Mouse (Mus musculus): ENCODE measurements around the gene A930018P22Rik. TPM values are rescaled to one million over a fixed set of nuclear protein-coding genes. Genes with fewer than 3 reads are reported as not detected.

A930018P22Rik gene
- polyA plus RNA-seq, 1 experiment from 2014 or later, result 0.22 TPM

GRCm38 (mm10) chr2:104128803-104129531 lies 6.4 kb downstream of the A930018P22Rik start:
- H3K9me3 ChIP-seq (replicated peaks; ENCODE audit: control insufficient read depth, low read length), result no peaks in the 10 kb centered on the region
- no peaks in the 10 kb centered on the region for H3K27me3 ChIP-seq (ENCODE audit: control insufficient read depth, insufficient read depth, low read length)
- no peaks in the 10 kb centered on the region for H3K36me3 ChIP-seq (ENCODE audit: control insufficient read depth, insufficient read depth, low read length)
- H3K4me1 ChIP-seq (ENCODE audit: control insufficient read depth, insufficient read depth, low read length), result 0 out of 2 replicates have a peak, but pooled peaks cover 5% of the 10 kb centered on the region
- H3K27ac ChIP-seq (ENCODE audit: low read length), result no peak overlapping the region
- no peak overlapping the region for H3K4me2 ChIP-seq (ENCODE audit: low read depth, low read length)
- H3K4me3 ChIP-seq (replicated peaks; ENCODE audit: low read length), result no peak overlapping the region
- 72% methylated on average over 13 of the region's 13 CpGs for WGBS
- no peak overlapping the region for H3K9ac ChIP-seq (ENCODE audit: low read length)
- ATAC-seq (ENCODE audit: insufficient read depth, low FRiP score), result peak; percentile 39; the same call in 1 of the 2 replicates

DNA sequence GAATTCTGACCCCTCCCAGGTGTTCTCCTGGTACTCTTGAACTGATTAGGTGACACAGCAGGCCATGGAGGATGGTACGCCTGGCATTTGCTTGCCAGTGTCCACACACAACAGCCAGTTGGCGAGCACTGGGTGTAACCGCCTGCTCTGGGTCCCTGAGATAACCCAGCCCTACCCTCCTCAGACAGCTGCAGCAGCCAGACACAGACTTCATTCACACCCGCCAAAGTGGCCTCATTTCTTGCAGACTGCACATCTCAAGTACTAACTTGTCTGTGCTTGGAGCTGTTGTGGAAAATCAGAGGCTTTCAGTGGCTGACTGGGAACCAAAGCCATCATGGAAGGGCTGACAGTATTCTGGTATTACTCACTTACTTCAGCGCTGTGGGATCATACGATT lies 7.6 kb downstream of the A930018P22Rik start:
- no peak overlapping the region for H3K4me2 ChIP-seq (ENCODE audit: low read depth, low read length)
- H3K4me3 ChIP-seq (replicated peaks; ENCODE audit: low read length), result no peak overlapping the region
- ATAC-seq (ENCODE audit: insufficient read depth, low FRiP score), result peak; percentile 77
- H3K27me3 ChIP-seq (ENCODE audit: control insufficient read depth, insufficient read depth, low read length), result no peaks in the 10 kb centered on the region
- H3K9me3 ChIP-seq (replicated peaks; ENCODE audit: control insufficient read depth, low read length), result no peaks in the 10 kb centered on the region
- 0 out of 2 replicates have a peak, but pooled peaks cover 5% of the 10 kb centered on the region for H3K4me1 ChIP-seq (ENCODE audit: control insufficient read depth, insufficient read depth, low read length)
- H3K9ac ChIP-seq (ENCODE audit: low read length), result no peak overlapping the region
- WGBS, result 51% methylated on average over 6 of the region's 6 CpGs
- no peaks in the 10 kb centered on the region for H3K36me3 ChIP-seq (ENCODE audit: control insufficient read depth, insufficient read depth, low read length)
- H3K27ac ChIP-seq (ENCODE audit: low read length), result 0 out of 2 replicates have a peak overlapping the region, but pooled peaks have one; percentile 10

DNA sequence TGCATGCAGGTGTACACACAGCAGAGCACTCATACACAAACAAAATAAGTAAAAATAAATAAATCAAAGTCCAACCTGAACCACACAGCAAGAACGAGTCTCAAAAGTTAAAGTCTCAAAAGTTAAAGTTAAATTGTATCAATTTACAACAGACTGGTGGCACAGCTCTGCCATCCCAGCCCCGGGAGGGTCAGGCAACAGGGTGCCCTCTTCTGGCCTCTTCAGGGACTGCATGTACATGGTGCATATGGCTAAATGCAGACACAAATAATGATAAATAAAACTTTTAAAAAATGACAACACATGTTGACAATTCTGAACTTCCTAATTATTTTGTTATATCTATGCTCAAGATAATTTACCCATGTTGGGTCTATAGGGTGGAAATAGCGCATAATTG lies 8.4 kb downstream of the A930018P22Rik start:
- H3K36me3 ChIP-seq (ENCODE audit: control insufficient read depth, insufficient read depth, low read length), result no peaks in the 10 kb centered on the region

GRCm38 (mm10) chr2:104132266-104132859 lies 9.8 kb downstream of the A930018P22Rik start:
- ATAC-seq (ENCODE audit: insufficient read depth, low FRiP score), result no peak
- Histone ChIP-seq H3K36me3 (ENCODE audit: control insufficient read depth, insufficient read depth, low read length) (no peaks in the 10 kb centered on the region), H3K27ac (ENCODE audit: low read length) (no peak overlapping the region), H3K27me3 (ENCODE audit: control insufficient read depth, insufficient read depth, low read length) (no peaks in the 10 kb centered on the region), H3K9ac (ENCODE audit: low read length) (no peak overlapping the region), H3K4me2 (ENCODE audit: low read depth, low read length) (no peak overlapping the region), H3K4me1 (ENCODE audit: control insufficient read depth, insufficient read depth, low read length) (0 out of 2 replicates have a peak, but pooled peaks cover 5% of the 10 kb centered on the region), H3K4me3 (replicated peaks; ENCODE audit: low read length) (no peak overlapping the region), H3K9me3 (replicated peaks; ENCODE audit: control insufficient read depth, low read length) (no peaks in the 10 kb centered on the region)
- WGBS, result 70% methylated on average over 7 of the region's 7 CpGs

More for the DNA sequence above, 8.4 kb downstream of the A930018P22Rik start:
- Histone ChIP-seq H3K9ac (ENCODE audit: low read length) (no peak overlapping the region), H3K4me2 (ENCODE audit: low read depth, low read length) (no peak overlapping the region), H3K4me1 (ENCODE audit: control insufficient read depth, insufficient read depth, low read length) (0 out of 2 replicates have a peak, but pooled peaks cover 5% of the 10 kb centered on the region), H3K27me3 (ENCODE audit: control insufficient read depth, insufficient read depth, low read length) (no peaks in the 10 kb centered on the region), H3K9me3 (replicated peaks; ENCODE audit: control insufficient read depth, low read length) (no peaks in the 10 kb centered on the region), H3K27ac (ENCODE audit: low read length) (no peak overlapping the region), H3K4me3 (replicated peaks; ENCODE audit: low read length) (no peak overlapping the region)
- WGBS, result 64% methylated on average over 3 of the region's 3 CpGs
- no peak for ATAC-seq (ENCODE audit: insufficient read depth, low FRiP score)

DNA sequence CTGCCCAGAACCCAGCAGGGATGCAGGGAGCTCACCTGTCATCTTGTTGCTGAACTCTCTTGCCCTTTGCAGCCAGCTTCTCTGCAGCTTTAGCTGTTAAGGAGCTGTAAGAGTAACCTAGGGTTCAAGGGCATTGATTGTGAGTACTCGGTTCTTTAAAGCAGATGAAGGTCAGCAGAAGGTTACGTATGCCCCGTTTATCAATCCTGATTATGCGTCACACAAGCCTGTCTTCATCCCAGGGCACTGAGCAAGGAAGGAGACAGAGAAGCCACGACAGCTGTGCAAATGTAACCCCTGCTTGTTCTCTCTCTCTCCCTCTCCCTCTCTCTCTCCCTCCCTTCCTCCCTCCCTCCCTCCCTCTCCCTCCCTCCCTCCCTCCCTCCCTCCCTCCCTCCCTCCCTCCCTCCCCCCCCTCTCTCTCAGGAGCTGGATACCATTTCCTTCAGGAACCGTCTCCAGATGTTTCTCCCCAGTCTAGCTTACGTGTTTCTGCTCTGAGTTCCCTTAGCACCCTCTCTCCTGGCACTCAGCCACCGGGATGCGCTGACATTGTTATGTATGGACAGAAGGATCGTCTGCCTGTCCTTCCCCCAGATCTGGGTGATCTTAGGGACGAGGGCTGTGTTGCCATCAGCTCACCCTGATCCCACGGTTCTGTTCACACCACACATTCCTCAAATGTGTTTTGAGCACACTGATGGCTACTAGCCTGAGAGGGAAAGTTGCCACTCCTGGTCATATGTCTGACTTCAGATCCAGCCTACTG lies 10.7 kb downstream of the A930018P22Rik start:
- ATAC-seq (ENCODE audit: insufficient read depth, low FRiP score), result no peak
- H3K9me3 ChIP-seq (replicated peaks; ENCODE audit: control insufficient read depth, low read length), result no peaks in the 10 kb centered on the region
- H3K4me1 ChIP-seq (ENCODE audit: control insufficient read depth, insufficient read depth, low read length), result 0 out of 2 replicates have a peak, but pooled peaks cover 5% of the 10 kb centered on the region
- no peaks in the 10 kb centered on the region for H3K36me3 ChIP-seq (ENCODE audit: control insufficient read depth, insufficient read depth, low read length)
- no peak overlapping the region for H3K4me3 ChIP-seq (replicated peaks; ENCODE audit: low read length)
- no peaks in the 10 kb centered on the region for H3K27me3 ChIP-seq (ENCODE audit: control insufficient read depth, insufficient read depth, low read length)
- WGBS, result 26% methylated on average over 12 of the region's 12 CpGs
- H3K9ac ChIP-seq (ENCODE audit: low read length), result no peak overlapping the region
- H3K27ac ChIP-seq (ENCODE audit: low read length), result no peak overlapping the region
- no peak overlapping the region for H3K4me2 ChIP-seq (ENCODE audit: low read depth, low read length)

DNA sequence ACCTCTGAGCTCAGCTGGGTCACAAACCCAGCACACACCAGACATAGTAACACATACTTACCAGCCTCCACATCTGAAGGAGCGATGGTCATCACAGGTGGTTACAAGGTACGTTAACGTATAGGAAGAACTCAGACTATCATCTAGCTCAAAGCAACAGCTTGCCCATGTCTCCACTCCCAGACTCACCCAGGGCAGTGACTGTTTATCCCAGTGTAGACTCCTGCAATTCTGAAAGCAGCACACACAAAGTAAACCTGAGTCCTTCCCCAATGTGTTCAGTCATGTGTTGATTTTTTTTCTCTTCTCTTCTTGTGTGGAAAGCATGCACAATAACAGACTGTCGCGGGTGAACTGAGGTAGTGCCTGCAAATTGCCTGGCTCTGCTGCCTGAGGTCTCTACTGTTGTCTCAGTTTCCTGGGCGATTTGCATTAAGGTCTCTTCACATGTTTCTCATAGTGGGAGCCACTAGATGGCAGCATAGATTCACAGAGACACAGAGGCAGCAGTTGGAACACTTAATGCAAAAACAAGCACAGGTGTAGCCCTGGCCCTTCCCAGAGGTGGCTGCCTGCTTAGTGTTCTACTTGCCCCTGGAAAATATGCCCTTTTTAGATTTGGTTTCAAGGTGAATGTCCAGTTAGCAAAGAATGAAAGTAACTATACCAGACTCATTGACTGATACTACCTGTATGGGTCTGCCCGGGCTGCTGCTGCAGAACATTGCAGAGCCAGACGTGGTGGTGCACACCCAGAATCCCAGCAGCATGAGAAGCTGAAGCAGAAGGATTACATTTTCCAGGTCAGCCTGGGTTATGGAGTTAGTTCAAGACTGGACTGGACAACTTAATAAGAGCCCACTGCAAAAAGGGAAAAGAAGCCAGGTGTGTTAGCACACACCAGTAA lies 11.8 kb downstream of the A930018P22Rik start:
- Histone ChIP-seq H3K36me3 (ENCODE audit: control insufficient read depth, insufficient read depth, low read length) (no peaks in the 10 kb centered on the region), H3K9ac (ENCODE audit: low read length) (no peak overlapping the region), H3K27me3 (ENCODE audit: control insufficient read depth, insufficient read depth, low read length) (no peaks in the 10 kb centered on the region), H3K4me2 (ENCODE audit: low read depth, low read length) (no peak overlapping the region), H3K9me3 (replicated peaks; ENCODE audit: control insufficient read depth, low read length) (no peaks in the 10 kb centered on the region), H3K4me3 (replicated peaks; ENCODE audit: low read length) (no peak overlapping the region), H3K27ac (ENCODE audit: low read length) (no peak overlapping the region), H3K4me1 (ENCODE audit: control insufficient read depth, insufficient read depth, low read length) (0 out of 2 replicates have a peak, but pooled peaks cover 5% of the 10 kb centered on the region)
- ATAC-seq (ENCODE audit: insufficient read depth, low FRiP score), result peak; percentile 37; the same call in 1 of the 2 replicates
- WGBS, result 38% methylated on average over 8 of the region's 8 CpGs

DNA sequence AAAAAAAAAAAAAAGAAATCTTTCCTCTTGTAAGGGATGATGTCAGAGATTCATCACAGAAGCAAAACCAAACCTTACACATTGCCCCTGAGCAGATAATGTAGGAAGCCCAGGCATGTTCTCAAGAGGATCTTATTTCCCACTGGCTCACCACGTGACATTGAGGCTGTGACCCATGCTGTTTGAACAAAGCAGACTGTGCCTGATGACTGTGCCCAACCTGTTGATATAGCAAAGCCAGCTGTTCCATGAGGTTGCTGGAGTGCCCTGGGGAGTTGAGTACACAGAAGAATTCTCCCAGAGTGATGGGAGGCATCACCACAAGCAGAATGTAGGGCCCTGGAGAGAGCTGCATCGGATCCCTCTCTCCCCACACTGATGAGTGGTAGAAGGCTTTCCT lies 13.4 kb downstream of the A930018P22Rik start:
- no peaks in the 10 kb centered on the region for H3K4me1 ChIP-seq (ENCODE audit: control insufficient read depth, insufficient read depth, low read length)
- ATAC-seq (ENCODE audit: insufficient read depth, low FRiP score), result no peak
- H3K4me2 ChIP-seq (ENCODE audit: low read depth, low read length), result no peak overlapping the region
- no peaks in the 10 kb centered on the region for H3K36me3 ChIP-seq (ENCODE audit: control insufficient read depth, insufficient read depth, low read length)
- no peak overlapping the region for H3K27ac ChIP-seq (ENCODE audit: low read length)
- 64% methylated on average over 2 of the region's 2 CpGs for WGBS
- H3K9me3 ChIP-seq (replicated peaks; ENCODE audit: control insufficient read depth, low read length), result no peaks in the 10 kb centered on the region
- H3K9ac ChIP-seq (ENCODE audit: low read length), result no peak overlapping the region
- no peaks in the 10 kb centered on the region for H3K27me3 ChIP-seq (ENCODE audit: control insufficient read depth, insufficient read depth, low read length)
- no peak overlapping the region for H3K4me3 ChIP-seq (replicated peaks; ENCODE audit: low read length)

DNA sequence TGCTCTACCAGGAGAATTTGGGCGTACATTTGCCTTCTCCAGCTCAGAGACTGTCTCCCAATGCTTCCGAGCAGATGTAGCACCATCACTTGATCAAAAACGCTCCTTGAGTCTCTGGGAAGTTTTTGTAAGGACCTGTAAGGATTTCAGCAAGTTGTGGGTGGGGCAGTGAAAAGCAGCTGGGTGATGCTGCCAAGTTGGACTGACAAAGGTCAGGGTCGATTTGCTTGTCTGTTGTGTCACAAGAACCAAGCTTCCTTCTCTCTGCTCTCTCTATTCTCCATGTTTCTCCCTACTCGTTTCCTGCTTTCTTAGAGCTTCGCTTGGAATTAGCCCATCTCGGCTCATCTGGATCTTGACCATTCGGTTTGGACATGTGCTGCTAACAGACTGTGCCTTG lies 19.6 kb downstream of the A930018P22Rik start:
- Histone ChIP-seq H3K4me2 (ENCODE audit: low read depth, low read length) (no peak overlapping the region), H3K4me1 (ENCODE audit: control insufficient read depth, insufficient read depth, low read length) (no peaks in the 10 kb centered on the region), H3K27me3 (ENCODE audit: control insufficient read depth, insufficient read depth, low read length) (no peaks in the 10 kb centered on the region), H3K27ac (ENCODE audit: low read length) (no peak overlapping the region), H3K36me3 (ENCODE audit: control insufficient read depth, insufficient read depth, low read length) (no peaks in the 10 kb centered on the region), H3K4me3 (replicated peaks; ENCODE audit: low read length) (no peak overlapping the region), H3K9ac (ENCODE audit: low read length) (no peak overlapping the region), H3K9me3 (replicated peaks; ENCODE audit: control insufficient read depth, low read length) (no peaks in the 10 kb centered on the region)
- 84% methylated on average over 8 of the region's 8 CpGs for WGBS
- no peak for ATAC-seq (ENCODE audit: insufficient read depth, low FRiP score)
